Mouse (Mus musculus) thymus, postnatal 0 days (tissue): Measurements from ENCODE around the gene Fam131a. TPM values are rescaled to one million over a fixed set of nuclear protein-coding genes. Genes with fewer than 3 reads are reported as not detected.

ENCODE experiments used
- DNase-seq: peaks from one replicate; pipeline ENCODE4 v3.0.0-alpha.2; 2015; ENCODE audit warnings: low spot score
- polyA plus RNA-seq: library from polyadenylated mRNA; unstranded; fragments of >200 nt; fragmentation: Nextera tagmentation; extraction: Ambion mirVana; gene quantifications from 2 replicates; pipeline ENCODE4 v1.2.1, GENCODE M21; 2015

Fam131a gene
- polyA plus RNA-seq, 1 experiment from 2014 or later = 2.3 TPM

- DNase-seq = peak; percentile 70
Observed at GRCm38 (mm10) chr16:20715976-20716840, 23.2 kb downstream of the Fam131a start.

GRCm38 (mm10) chr16:20716841-20717180 lies 23.8 kb downstream of the Fam131a start:
- DNase-seq = no peak

- DNase-seq = peak; percentile 98
Observed at GRCm38 (mm10) chr16:20717181-20717977, 24.3 kb downstream of the Fam131a start, which contains the start of the genes Polr2h and Clcn2. TSS of gene Polr2h (plus strand) at chr16:20717665. TSS of gene Clcn2 (minus strand) at chr16:20717746.

- DNase-seq = peak; percentile 25
Observed at GRCm38 (mm10) chr16:20717978-20718670, 25.1 kb downstream of the Fam131a start.

- no peak for DNase-seq
Observed at GRCm38 (mm10) chr16:20721808-20722207, 28.8 kb downstream of the Fam131a start.

- DNase-seq = no peak
Observed at GRCm38 (mm10) chr16:20722736-20723135, 29.7 kb downstream of the Fam131a start.

- no peak for DNase-seq
Observed at GRCm38 (mm10) chr16:20723247-20723646, 30.2 kb downstream of the Fam131a start.

GRCm38 (mm10) chr16:20724338-20724748 lies 31.3 kb downstream of the Fam131a start:
- DNase-seq = peak; percentile 51

GRCm38 (mm10) chr16:20725321-20725720 lies 32.3 kb downstream of the Fam131a start:
- peak; percentile 1 for DNase-seq

- peak; percentile 1 for DNase-seq
Observed at GRCm38 (mm10) chr16:20725750-20726149, 32.7 kb downstream of the Fam131a start.

GRCm38 (mm10) chr16:20726384-20726783 lies 33.3 kb downstream of the Fam131a start:
- no peak for DNase-seq

- DNase-seq = no peak
Observed at GRCm38 (mm10) chr16:20730293-20730711, 37.3 kb downstream of the Fam131a start.

- DNase-seq = no peak
Observed at GRCm38 (mm10) chr16:20731688-20732087, 38.6 kb downstream of the Fam131a start.

GRCm38 (mm10) chr16:20732251-20732924 lies 39.3 kb downstream of the Fam131a start:
- DNase-seq = no peak

- no peak for DNase-seq
Observed at GRCm38 (mm10) chr16:20732925-20733730, 40.1 kb downstream of the Fam131a start, which contains the start of gene Chrd. TSS of gene Chrd (plus strand) at chr16:20733127.

GRCm38 (mm10) chr16:20733731-20734730 lies 41.0 kb downstream of the Fam131a start, which contains the start of gene Thpo:
TSS of gene Thpo (minus strand) at chr16:20734511.
- DNase-seq = no peak

GRCm38 (mm10) chr16:20735651-20736050 lies 42.6 kb downstream of the Fam131a start:
- DNase-seq = no peak

GRCm38 (mm10) chr16:20736168-20736567 lies 43.1 kb downstream of the Fam131a start:
- no peak for DNase-seq

- DNase-seq = no peak
Observed at GRCm38 (mm10) chr16:20736823-20737222, 43.8 kb downstream of the Fam131a start.
